Mouse (Mus musculus): ENCODE measurements at regions not wholly inside any gene's neighbourhood (a gene's known extent, or its start where the extent isn't known, plus 50 kb on each side); places are given as distances from the start of the nearest gene placed in this dataset.
"Not testable (repeated sequence)": the region's sequence is repeated elsewhere in the genome, so short reads cannot be mapped to it uniquely, and the experiment has no call there.

- no peak for DNase-seq (ENCODE audit: low read depth, low spot score)
Measured at GRCm38 (mm10) chr16:65312947-65313346, 207.3 kb upstream of the Htr1f start.

DNA sequence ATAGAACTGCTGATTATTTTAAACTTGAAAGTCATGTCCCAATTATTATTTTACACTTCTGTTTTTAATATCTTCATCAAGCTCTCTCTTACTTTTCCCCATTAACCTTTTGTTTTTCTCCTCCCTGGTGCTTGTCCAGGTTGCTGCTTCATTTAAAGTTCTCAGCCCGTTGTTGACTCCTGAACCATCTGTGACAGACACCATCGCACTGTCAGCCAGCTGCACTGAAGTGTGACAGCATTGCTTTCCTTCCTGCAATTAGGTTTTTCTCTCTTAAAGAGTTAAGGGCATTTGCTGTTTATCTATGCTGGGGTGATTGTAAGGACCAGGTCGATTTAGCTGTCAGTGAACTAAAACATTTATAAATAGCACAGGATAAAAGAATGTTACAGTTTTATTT lies 205.3 kb upstream of the Pou1f1 start:
- no peak for DNase-seq (ENCODE audit: low read depth, low spot score)

DNA sequence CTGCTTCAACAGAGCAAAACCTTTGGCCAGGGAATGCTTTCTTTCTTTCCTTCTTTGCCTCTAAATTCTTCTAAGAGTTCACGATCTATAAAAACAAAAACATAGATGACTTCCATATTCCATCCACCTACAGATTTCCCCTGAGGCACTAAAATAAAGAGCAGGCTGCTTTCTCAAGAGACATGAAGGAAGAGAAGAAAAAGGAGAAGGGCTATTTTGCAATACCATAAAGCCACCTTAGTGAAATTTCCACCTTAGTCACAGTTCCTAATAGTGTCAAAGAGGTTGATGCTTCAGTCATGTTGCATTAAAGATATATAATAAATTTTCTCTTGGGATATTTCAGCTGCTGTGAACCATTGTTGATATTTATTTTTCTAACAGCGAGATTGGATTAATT lies 187.9 kb upstream of the Pou1f1 start:
- no peak for DNase-seq (ENCODE audit: low read depth, low spot score)

DNA sequence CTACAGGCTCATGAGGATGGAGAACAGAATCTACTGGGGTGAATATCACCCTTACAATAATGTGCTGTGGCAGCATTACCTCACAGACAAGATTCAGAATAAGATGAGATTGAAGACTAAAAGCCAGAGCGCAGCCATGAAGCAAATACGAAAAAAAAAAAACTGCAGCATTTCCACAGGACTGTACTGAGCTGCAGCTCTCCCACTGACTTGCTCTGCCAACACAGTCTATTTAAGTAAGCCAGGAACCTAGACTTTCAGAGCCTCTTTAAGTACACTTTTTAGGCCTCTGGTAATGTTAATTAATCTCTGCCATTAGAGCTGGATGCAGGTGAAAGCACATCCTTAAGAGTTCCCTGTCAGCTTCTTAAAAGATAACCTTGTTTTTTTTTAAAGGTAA lies 181.1 kb upstream of the Pou1f1 start:
- DNase-seq (ENCODE audit: low read depth, low spot score), result no peak

- no peak for DNase-seq (ENCODE audit: low read depth, low spot score)
Measured at GRCm38 (mm10) chr16:65359881-65360280, 160.4 kb upstream of the Pou1f1 start.

DNA sequence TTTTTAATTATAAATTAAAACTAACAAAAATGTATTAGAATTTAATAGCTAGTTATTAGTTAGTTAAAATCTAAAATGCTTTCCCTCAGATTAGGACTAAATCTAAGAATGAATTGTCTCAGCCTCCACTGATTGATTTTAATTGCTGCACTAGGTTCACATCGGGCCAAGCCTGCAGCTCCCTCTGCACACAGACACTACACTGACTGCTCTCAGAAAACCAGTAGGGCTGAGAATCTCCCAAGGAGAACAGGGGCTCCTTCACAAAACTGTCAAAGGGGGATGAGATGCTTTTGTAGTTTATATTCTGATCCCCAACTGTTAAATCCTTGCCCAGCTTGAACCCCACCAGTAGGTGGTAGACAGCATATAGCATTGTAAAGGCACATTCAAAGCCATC lies 151.0 kb upstream of the Pou1f1 start:
- DNase-seq (ENCODE audit: low read depth, low spot score), result no peak

DNA sequence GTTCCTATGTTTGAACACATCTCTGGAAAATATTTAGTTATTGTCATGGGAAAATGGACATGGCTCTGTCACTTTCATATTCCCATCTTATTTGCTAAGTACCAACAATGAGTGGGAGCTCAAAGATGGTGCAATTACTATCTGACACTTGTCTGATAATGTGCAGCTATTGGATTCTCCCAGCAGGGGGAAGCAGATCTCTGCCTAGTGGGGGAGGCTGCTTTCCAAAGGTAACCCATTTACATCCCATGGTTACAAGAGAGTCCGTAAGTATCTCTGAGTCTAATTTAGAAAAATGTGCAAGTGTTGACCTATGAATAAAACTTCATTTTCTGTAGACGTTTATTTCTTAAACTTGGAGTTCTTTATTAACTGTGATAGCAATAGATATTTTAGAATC lies 149.4 kb upstream of the Pou1f1 start:
- peak; percentile 60 for DNase-seq (ENCODE audit: low read depth, low spot score)

DNA sequence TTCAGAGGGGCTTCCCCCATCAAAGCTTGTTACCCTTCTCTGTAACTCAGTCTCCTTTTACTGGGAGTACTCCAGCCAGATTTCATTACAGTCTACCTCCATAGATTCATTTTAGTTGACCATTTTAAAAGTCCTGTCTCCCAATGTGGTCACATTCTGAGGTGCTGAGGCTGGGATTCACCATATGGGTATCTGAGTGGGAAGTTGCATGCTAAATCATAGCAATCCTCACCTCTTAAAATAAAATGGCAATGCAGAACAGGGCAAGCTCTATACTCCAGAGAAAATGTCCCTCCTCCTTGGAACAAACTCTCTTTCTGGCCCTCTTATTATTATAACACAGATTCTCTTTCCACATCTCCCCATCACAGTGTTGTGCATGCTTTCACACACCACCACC lies 143.8 kb upstream of the Pou1f1 start:
- DNase-seq (ENCODE audit: low read depth, low spot score), result no peak

DNA sequence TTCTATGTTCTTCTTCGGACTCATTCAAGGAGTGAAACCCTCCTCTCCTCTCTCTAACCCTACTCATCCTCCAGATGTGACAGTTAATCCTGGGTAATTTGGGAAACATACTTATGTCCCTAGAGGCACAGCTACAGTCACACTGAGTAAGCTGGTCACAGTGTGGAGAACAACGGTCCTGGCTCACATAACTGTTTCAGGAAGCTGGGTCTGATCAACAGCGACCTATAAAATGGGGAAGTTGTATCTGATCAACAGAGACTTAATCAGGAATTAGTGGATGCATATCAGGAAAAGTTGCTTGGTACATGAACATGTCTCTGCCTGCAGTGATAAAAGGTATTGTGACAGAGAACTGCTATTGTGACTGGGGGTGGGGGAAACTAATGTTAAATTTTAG lies 142.0 kb upstream of the Pou1f1 start:
- no peak for DNase-seq (ENCODE audit: low read depth, low spot score)

DNA sequence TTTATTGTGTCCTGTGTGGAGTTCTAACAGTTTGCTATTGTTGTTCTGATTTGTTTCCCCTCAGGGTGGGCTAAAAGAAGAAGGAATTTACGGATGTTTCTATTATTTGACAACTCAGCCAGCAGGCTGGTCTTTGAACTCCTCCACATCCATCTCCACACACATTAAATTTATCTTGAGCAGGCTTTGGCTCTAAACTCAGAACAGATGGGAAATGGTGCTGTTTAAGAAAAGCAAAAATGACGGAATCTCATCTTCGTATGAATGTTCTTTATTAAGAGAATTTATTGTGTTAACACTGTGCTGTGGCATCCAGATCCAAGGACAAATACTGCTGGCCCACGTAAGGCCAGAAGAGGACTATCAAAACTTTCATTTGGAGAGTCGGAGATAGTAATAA lies 140.4 kb upstream of the Pou1f1 start:
- DNase-seq (ENCODE audit: low read depth, low spot score), result no peak

DNA sequence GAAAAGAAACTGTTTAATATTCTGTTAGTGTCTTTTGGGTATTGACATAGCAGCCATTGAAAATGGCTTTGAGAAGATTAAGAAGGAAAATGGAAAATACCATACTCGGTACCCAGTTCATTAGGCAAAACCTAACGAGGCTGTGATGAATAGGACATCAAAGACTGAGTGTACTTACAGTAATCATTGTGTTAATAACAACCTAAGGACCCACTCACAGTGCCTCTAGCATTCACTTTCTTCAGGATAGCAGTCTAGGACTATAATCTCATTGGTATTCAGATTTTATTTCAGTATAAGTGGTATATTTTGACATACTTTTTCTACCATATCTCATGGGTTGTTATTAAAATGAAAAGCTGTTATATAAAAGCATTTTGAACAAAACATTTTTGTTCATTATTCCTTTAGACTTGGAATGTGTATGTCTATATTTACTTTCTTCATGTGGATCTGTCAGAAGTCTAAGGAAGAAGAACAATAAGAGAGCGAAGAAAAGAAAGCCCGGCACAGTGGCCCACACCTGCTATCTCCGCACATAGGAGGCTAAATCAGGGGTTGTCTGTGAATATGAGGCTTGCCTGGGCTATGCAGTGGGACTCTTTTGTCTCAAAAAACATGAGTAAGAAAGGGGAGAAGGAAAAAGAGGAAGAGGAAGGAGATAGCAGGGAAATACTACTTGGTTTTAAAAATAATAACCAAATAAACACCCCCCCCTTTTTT lies 116.2 kb upstream of the Pou1f1 start:
- no peak for DNase-seq (ENCODE audit: low read depth, low spot score)

GRCm38 (mm10) chr16:65404816-65405215 lies 115.5 kb upstream of the Pou1f1 start:
- no peak for DNase-seq (ENCODE audit: low read depth, low spot score)

DNA sequence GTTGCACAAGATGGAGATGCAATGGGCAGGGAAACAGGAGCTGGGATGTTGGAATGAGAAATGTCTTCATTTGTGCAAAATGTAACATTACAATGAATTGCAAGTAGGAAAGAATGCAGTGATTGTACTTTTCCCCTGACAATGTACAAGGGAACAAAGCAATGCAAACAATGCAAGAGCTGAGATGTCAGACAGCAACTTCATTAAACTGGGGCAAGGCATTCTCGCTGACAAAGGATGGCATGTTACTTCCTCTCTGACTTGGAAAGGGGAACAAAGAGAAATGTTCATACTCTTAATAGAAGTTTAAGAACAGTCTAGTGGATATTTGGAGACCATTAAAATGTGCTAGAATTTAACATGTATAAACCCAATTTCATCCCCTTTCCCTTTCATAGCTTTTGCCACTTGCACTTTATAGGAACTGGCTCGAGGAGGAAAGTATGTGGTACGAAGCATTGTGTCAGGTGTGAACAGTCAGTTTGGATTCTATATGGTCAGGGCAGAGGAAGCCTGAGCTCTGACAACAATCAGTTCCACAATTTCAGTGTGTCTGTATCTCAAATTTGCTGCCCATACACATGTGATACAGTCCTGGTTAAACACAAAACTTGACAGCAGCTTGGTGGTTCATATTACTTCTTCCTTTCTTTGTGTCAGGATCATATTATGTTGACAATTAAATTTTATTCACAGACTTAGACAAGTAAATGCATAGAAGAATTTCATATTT lies 114.3 kb upstream of the Pou1f1 start:
- DNase-seq (ENCODE audit: low read depth, low spot score), result peak; percentile 48

DNA sequence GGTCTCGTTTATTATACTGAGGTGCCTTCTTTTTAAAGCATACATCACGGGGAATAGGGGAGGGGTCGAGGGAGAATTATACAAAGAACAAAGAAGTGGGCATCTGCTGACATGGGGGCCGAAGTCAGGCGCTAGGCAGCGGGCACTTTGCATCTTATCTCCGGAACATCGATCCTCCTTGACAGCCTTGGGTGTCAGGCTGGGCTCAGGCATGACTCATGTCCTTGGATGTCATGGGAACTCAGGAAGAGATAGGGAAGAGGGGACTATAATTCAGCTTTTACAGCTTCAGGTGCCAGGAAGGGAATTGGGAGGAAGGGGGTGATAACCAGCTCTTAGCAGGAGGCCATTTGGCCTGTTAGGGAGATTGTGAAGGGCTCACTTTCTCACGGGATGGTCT lies 88.3 kb upstream of the Pou1f1 start:
- DNase-seq (ENCODE audit: low read depth, low spot score), result not testable (repeated sequence)

DNA sequence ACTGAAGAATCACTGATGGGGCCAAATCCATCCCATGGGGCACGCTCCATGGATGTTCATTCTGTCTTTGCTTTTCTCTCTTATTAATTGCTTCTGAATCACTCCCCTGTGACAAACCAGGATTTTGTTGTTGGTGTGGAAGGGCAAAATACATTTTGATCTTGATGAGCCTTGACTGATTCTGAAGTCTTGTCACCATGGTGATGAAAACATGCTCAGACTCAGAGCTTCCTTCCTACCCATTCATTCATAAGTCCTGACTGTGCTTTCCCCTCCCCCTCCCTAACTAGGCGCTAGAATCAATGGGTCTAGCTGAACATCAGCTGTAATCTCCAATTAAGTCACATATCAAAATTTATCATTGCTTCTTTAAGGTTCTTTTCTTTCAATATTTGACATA lies 84.2 kb upstream of the Pou1f1 start:
- DNase-seq (ENCODE audit: low read depth, low spot score), result no peak

GRCm38 (mm10) chr16:65441954-65442353 lies 78.4 kb upstream of the Pou1f1 start:
- DNase-seq (ENCODE audit: low read depth, low spot score), result no peak

- no peak for DNase-seq (ENCODE audit: low read depth, low spot score)
Measured at GRCm38 (mm10) chr16:65448810-65449209, 71.5 kb upstream of the Pou1f1 start.

GRCm38 (mm10) chr16:65450706-65451105 lies 69.6 kb upstream of the Pou1f1 start:
- no peak for DNase-seq (ENCODE audit: low read depth, low spot score)

GRCm38 (mm10) chr16:65451885-65452284 lies 68.4 kb upstream of the Pou1f1 start:
- DNase-seq (ENCODE audit: low read depth, low spot score), result no peak

GRCm38 (mm10) chr16:65456948-65457347 lies 63.4 kb upstream of the Pou1f1 start:
- DNase-seq (ENCODE audit: low read depth, low spot score), result not testable (repeated sequence)

DNA sequence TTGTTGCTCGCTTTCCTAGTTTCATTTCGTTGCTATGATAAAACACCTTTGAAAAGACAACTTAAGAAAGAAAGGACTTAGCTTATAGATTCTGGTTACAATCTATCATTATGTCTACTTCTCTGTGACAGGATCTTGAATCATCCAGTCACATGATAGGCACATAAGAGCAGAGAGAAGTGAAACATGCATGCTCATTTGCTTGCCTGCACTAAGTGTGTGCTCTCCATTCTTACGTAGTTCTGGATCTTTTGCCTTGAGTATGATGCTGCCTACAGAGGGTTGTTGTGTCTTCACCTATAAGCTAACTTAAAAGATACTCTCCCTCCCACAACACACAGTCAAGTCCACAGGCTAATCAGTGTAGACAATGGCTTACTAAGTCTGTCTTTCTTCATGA lies 62.1 kb upstream of the Pou1f1 start:
- no peak for DNase-seq (ENCODE audit: low read depth, low spot score)

DNA sequence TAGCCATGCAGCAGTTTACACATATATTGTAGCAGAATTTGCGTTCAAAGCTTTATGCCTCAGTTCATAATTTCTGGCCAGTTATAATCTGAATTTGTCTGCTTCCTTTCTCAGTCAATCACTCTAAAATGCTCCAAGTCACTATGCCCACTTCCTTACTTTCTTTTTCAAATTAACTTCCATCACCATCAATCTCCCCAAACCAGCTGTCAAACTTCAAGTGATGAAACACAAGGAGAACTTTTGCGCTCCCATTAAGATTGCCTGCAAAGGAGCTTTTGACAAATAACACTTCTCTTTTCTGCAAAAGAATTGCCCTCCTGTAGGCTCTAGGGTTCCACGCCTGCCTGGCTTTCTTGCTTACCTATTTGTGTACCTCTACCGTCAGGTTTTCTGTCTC lies 50.6 kb upstream of the Pou1f1 start:
- DNase-seq (ENCODE audit: low read depth, low spot score), result no peak

Measured in ZHBTc4 (cell line).